Mouse (Mus musculus) lung, embryonic 16.5 days (tissue): ENCODE measurements around the gene Klra7. TPM values are rescaled to one million over a fixed set of nuclear protein-coding genes. Genes with fewer than 3 reads are reported as not detected.
"Not testable (repeated sequence)": the region's sequence is repeated elsewhere in the genome, so short reads cannot be mapped to it uniquely, and the experiment has no call there.

ENCODE experiments used
- ATAC-seq: fragments of 200-750 bp; cut with Nextera tagmentation; 2 replicates; pipeline ENCODE4 v1.8.0; 2017; ENCODE audit warnings: low read depth, mild to moderate bottlenecking, moderate library complexity
- H3K27ac ChIP-seq: fragments of 300-500 bp; sonication (generic); 2 replicates; pipeline ENCODE4 v1.5.1; 2014; ENCODE audit warnings: mild to moderate bottlenecking, control low read depth, low read length
- H3K27me3 ChIP-seq: fragments of 300-500 bp; sonication (generic); 2 replicates; pipeline ENCODE4 v1.6.1; 2014; ENCODE audit warnings: low read depth, low read length, mixed read lengths; ENCODE audit not compliant: control insufficient read depth, insufficient read depth
- H3K36me3 ChIP-seq: fragments of 300-500 bp; sonication (generic); 2 replicates; pipeline ENCODE4 v1.6.1; 2014; ENCODE audit warnings: low read length; ENCODE audit not compliant: control insufficient read depth, insufficient read depth
- H3K4me1 ChIP-seq: fragments of 300-500 bp; sonication (generic); replicated peaks from 2 replicates; pipeline ENCODE4 v1.6.1; 2014; ENCODE audit warnings: low read length, mixed read lengths; ENCODE audit not compliant: control insufficient read depth, insufficient read depth
- H3K4me2 ChIP-seq: fragments of 300-500 bp; sonication (generic); 2 replicates; pipeline ENCODE4 v1.6.1; 2014; ENCODE audit warnings: low read depth, low read length, control low read depth
- H3K4me3 ChIP-seq: fragments of 300-500 bp; sonication (generic); 2 replicates; pipeline ENCODE4 v1.5.1; 2014; ENCODE audit warnings: mild to moderate bottlenecking, low read length, control low read depth
- H3K9ac ChIP-seq: fragments of 300-500 bp; sonication (generic); 2 replicates; pipeline ENCODE4 v1.6.1; 2014; ENCODE audit warnings: low read length, control low read depth
- H3K9me3 ChIP-seq: fragments of 300-500 bp; sonication (generic); 2 replicates; pipeline ENCODE4 v1.6.1; 2016; ENCODE audit warnings: low read length; ENCODE audit not compliant: control insufficient read depth
- WGBS: fragments of 180-500 bp; shearing (Covaris S2); extraction: QIAGEN DNeasy Blood & Tissue Kit; methylation state at CpG from one replicate; pipeline ENCODE4 v1.1.7; 2014; 5-methylcytosine and 5-hydroxymethylcytosine counted together
- polyA plus RNA-seq: library from polyadenylated mRNA; unstranded; fragments of >200 nt; fragmentation: Nextera tagmentation; extraction: Ambion mirVana; gene quantifications from 2 replicates; pipeline ENCODE4 v1.2.1, GENCODE M21; 2015

Klra7 gene
- not detected in 2 replicates for polyA plus RNA-seq

- no peak within 1 kb of the TSS for H3K4me3 ChIP-seq
Measured at GRCm38 (mm10) chr6:130233222-130233621, at the start of gene Klra7. Klra7 (minus strand) TSS chr6:130233322.

GRCm38 (mm10) chr6:130281828-130282227 lies 48.7 kb upstream of the Klra7 start, which contains the start of gene Klra10:
Klra10 (minus strand) TSS chr6:130281928.
- 60% methylated on average over 1 of the region's 1 CpGs for WGBS
- not testable (repeated sequence) for H3K9me3 ChIP-seq, H3K4me2 ChIP-seq, H3K9ac ChIP-seq, H3K4me3 ChIP-seq, H3K27ac ChIP-seq, ATAC-seq, H3K4me1 ChIP-seq, H3K27me3 ChIP-seq, H3K36me3 ChIP-seq

More at GRCm38 (mm10) chr6:130233222-130233621, at the start of gene Klra7:
- H3K27ac ChIP-seq, result no peak within 1 kb of the TSS
- H3K9ac ChIP-seq, result no peak within 1 kb of the TSS
- H3K4me1 ChIP-seq, result no peaks in the 10 kb centered on the region
- H3K4me2 ChIP-seq, result no peak within 1 kb of the TSS
- no peaks in the 10 kb centered on the region for H3K27me3 ChIP-seq
- H3K9me3 ChIP-seq, result peaks cover 3% of the 10 kb centered on the region
- no peak for ATAC-seq
- H3K36me3 ChIP-seq, result no peaks in the 10 kb centered on the region

- Histone ChIP-seq H3K27me3 (no peaks in the 10 kb centered on the region), H3K36me3 (no peaks in the 10 kb centered on the region), H3K4me3 (no peak overlapping the region), H3K9ac (no peak overlapping the region), H3K4me2 (no peak overlapping the region), H3K9me3 (peaks cover 8% of the 10 kb centered on the region), H3K4me1 (no peaks in the 10 kb centered on the region), H3K27ac (no peak overlapping the region)
- ATAC-seq, result no peak
- 88% methylated on average over 2 of the region's 2 CpGs for WGBS
Measured at GRCm38 (mm10) chr6:130255326-130255725, 22.2 kb upstream of the Klra7 start.

GRCm38 (mm10) chr6:130237536-130237935 lies 4.4 kb upstream of the Klra7 start:
- no peaks in the 10 kb centered on the region for H3K27me3 ChIP-seq
- no peaks in the 10 kb centered on the region for H3K4me1 ChIP-seq
- WGBS, result 67% methylated on average over 2 of the region's 2 CpGs
- H3K4me3 ChIP-seq, result no peak overlapping the region
- no peaks in the 10 kb centered on the region for H3K36me3 ChIP-seq
- H3K27ac ChIP-seq, result no peak overlapping the region
- H3K9me3 ChIP-seq, result no peaks in the 10 kb centered on the region
- H3K9ac ChIP-seq, result no peak overlapping the region
- ATAC-seq, result no peak
- no peak overlapping the region for H3K4me2 ChIP-seq

- Histone ChIP-seq H3K4me1 (no peaks in the 10 kb centered on the region), H3K4me2 (no peak overlapping the region), H3K9ac (no peak overlapping the region), H3K36me3 (no peaks in the 10 kb centered on the region), H3K27ac (no peak overlapping the region), H3K4me3 (no peak overlapping the region), H3K9me3 (peaks cover under 1% of the 10 kb centered on the region; the same call in 1 of the 2 replicates), H3K27me3 (no peaks in the 10 kb centered on the region)
- ATAC-seq, result no peak
- whole genome bisulfite sequencing, result 40% methylated on average over 1 of the region's 1 CpGs
Measured at GRCm38 (mm10) chr6:130236635-130237034, 3.5 kb upstream of the Klra7 start.

- 92% methylated on average over 1 of the region's 1 CpGs for WGBS
- H3K27me3 ChIP-seq, H3K9ac ChIP-seq, H3K27ac ChIP-seq, H3K4me2 ChIP-seq, H3K36me3 ChIP-seq, H3K4me3 ChIP-seq, ATAC-seq, H3K4me1 ChIP-seq, H3K9me3 ChIP-seq: not testable (repeated sequence)
Measured at GRCm38 (mm10) chr6:130197453-130197852, 35.7 kb downstream of the Klra7 start.

GRCm38 (mm10) chr6:130193012-130193411 lies 40.1 kb downstream of the Klra7 start, which contains the start of gene Klra9:
Klra9 (minus strand) TSS chr6:130193112.
- not testable (repeated sequence) for H3K4me2 ChIP-seq, H3K27me3 ChIP-seq, H3K27ac ChIP-seq, H3K9ac ChIP-seq, H3K9me3 ChIP-seq, ATAC-seq, H3K36me3 ChIP-seq, H3K4me3 ChIP-seq, H3K4me1 ChIP-seq
- WGBS, result 48% methylated on average over 3 of the region's 3 CpGs

Other genes with a start within 250 kb of the Klra7 start
- not detected in 2 replicates for gene Klra6, start 206.4 kb downstream of the Klra7 start, polyA plus RNA-seq
- not detected in 2 replicates for gene Klra4, start 166.1 kb downstream of the Klra7 start, polyA plus RNA-seq
- gene Klra8, start 103.4 kb downstream of the Klra7 start, polyA plus RNA-seq, result not detected in 2 replicates
- gene Klra9, start 40.2 kb downstream of the Klra7 start, polyA plus RNA-seq, result not detected in 2 replicates
- gene Klra10, start 48.6 kb upstream of the Klra7 start, polyA plus RNA-seq, result not detected in 2 replicates
- not detected in 2 replicates for gene Klra3, start 104.3 kb upstream of the Klra7 start, polyA plus RNA-seq
- not detected in 2 replicates for gene Klra1, start 153.6 kb upstream of the Klra7 start, polyA plus RNA-seq